Mouse (Mus musculus) heart, embryonic 13.5 days (tissue): ENCODE data around the gene Tmem234. TPM values are rescaled to one million over a fixed set of nuclear protein-coding genes. Genes with fewer than 3 reads are reported as not detected.
A peak's percentile ranks its signal among the peaks of the same experiment; 100 is the strongest.

Experiments
- ATAC-seq: fragments of 200-750 bp; cut with Nextera tagmentation; 2 replicates; pipeline ENCODE4 v1.8.0; 2017; ENCODE audit warnings: moderate TSS enrichment; ENCODE audit not compliant: insufficient number of reproducible peaks, low FRiP score, low TSS enrichment; ENCODE audit errors: extremely low read depth
- H3K27ac ChIP-seq: fragments of 300-500 bp; sonication (generic); replicated peaks from 2 replicates; pipeline ENCODE4 v1.5.1; 2015; ENCODE audit warnings: moderate library complexity, mild to moderate bottlenecking, inconsistent platforms
- H3K27me3 ChIP-seq: fragments of 300-500 bp; sonication (generic); replicated peaks from 2 replicates; pipeline ENCODE4 v1.6.1; 2015; ENCODE audit warnings: mild to moderate bottlenecking, inconsistent platforms
- H3K36me3 ChIP-seq: fragments of 300-500 bp; sonication (generic); 2 replicates; pipeline ENCODE4 v1.6.1; 2015; ENCODE audit warnings: mild to moderate bottlenecking, inconsistent platforms
- H3K4me1 ChIP-seq: fragments of 300-500 bp; sonication (generic); 2 replicates; pipeline ENCODE4 v1.6.1; 2015; ENCODE audit warnings: inconsistent platforms
- H3K4me2 ChIP-seq: fragments of 300-500 bp; sonication (generic); 2 replicates; pipeline ENCODE4 v1.6.1; 2015; ENCODE audit warnings: inconsistent platforms, mild to moderate bottlenecking, moderate library complexity
- H3K4me3 ChIP-seq: fragments of 300-500 bp; sonication (generic); 2 replicates; pipeline ENCODE4 v1.5.1; 2015; ENCODE audit warnings: moderate library complexity, mild to moderate bottlenecking, inconsistent platforms
- H3K9ac ChIP-seq: fragments of 300-500 bp; sonication (generic); 2 replicates; pipeline ENCODE4 v1.6.1; 2015; ENCODE audit warnings: inconsistent platforms, mild to moderate bottlenecking, moderate library complexity
- H3K9me3 ChIP-seq: fragments of 300-500 bp; sonication (generic); 2 replicates; pipeline ENCODE4 v1.6.1; 2016; ENCODE audit warnings: inconsistent platforms
- WGBS: fragments of 180-500 bp; shearing (Covaris S2); methylation state at CpG from one replicate; pipeline ENCODE4 v1.1.7; 2015; ENCODE audit warnings: mixed read lengths; 5-methylcytosine and 5-hydroxymethylcytosine counted together
- polyA plus RNA-seq: library from polyadenylated mRNA; unstranded; fragments of >200 nt; fragmentation: Nextera tagmentation; extraction: Ambion mirVana; gene quantifications from 2 replicates; pipeline ENCODE4 v1.2.1, GENCODE M21; 2015

Gene Tmem234
- polyA plus RNA-seq, 1 experiment from 2014 or later, result 160 TPM

DNA sequence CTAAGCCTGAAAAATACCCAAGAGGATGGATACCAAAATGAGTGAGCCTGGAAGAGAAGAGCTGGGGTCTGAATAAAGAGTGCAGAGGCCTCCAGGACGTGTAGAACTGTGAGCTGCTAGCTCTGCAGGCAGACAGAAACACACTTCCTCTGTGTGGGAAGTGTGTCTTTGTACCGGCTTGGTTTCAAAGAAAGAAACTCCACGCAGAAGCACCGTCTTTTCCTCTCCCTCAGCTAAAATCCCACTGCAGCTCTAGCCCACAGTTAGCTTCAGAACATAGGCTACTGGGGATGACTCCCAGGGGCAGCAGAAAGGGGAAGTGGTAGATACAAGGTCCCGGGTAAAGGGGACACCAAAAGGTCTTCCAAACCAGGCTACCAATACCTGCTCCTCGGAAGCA, 44.7 kb downstream of the Tmem234 start:
- Histone ChIP-seq H3K4me2 (no peak overlapping the region), H3K27ac (no peak overlapping the region), H3K4me1 (peaks cover 6% of the 10 kb centered on the region; the same call in 1 of the 2 replicates), H3K4me3 (no peak overlapping the region), H3K27me3 (no peaks in the 10 kb centered on the region), H3K9ac (no peak overlapping the region), H3K36me3 (peaks cover 65% of the 10 kb centered on the region), H3K9me3 (no peaks in the 10 kb centered on the region)
- ATAC-seq, result no peak
- WGBS, result 86% methylated on average over 6 of the region's 6 CpGs

DNA sequence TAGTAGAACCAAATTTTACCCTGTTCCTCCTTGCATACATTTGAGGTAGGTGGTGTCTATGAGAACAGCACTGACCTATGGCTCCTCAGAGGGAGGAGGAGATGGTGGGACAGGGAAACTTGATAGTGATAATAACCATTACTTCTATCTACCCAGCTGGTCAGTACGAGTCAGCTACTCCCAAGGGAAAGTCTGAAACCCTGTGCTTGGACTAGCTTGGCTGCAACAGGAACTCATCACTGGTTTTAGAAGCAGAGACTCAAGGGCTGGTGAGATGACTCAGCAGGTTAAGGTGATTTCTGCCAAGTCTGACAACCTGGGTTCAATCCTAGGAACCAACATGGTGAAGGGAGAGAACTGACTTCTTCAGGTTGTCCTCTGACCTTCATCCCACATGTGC, 48.2 kb downstream of the Tmem234 start:
- no peaks in the 10 kb centered on the region for H3K27me3 ChIP-seq
- no peaks in the 10 kb centered on the region for H3K4me1 ChIP-seq
- H3K4me2 ChIP-seq, result no peak overlapping the region
- no peak overlapping the region for H3K27ac ChIP-seq
- H3K9me3 ChIP-seq, result no peaks in the 10 kb centered on the region
- peaks cover 96% of the 10 kb centered on the region for H3K36me3 ChIP-seq
- no peak overlapping the region for H3K4me3 ChIP-seq
- H3K9ac ChIP-seq, result no peak overlapping the region
- 82% methylated on average over 1 of the region's 1 CpGs for WGBS
- ATAC-seq, result no peak

DNA sequence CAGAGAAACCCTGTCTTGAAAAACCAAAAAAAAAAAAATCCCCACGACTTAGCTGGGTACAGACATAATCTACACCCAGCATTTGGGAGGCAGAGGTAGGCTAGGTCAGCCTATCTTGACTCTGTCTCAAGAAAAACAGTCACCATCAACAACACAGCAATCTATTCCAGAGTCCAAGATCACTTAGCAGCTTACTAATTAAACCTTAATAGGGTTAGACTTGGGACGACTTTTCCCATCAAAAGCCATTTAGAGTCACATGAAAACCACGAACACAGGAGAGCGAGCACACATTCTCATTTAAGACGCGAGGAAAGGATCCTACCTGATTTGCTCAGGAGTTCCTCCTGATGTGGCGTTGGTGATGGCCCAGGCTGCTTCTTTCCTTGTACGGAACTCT, 49.9 kb downstream of the Tmem234 start:
- Histone ChIP-seq H3K4me1 (no peaks in the 10 kb centered on the region), H3K4me2 (no peak overlapping the region), H3K9me3 (no peaks in the 10 kb centered on the region), H3K4me3 (no peak overlapping the region), H3K9ac (no peak overlapping the region), H3K27me3 (no peaks in the 10 kb centered on the region), H3K27ac (no peak overlapping the region), H3K36me3 (peaks cover 96% of the 10 kb centered on the region)
- WGBS, result 93% methylated on average over 8 of the region's 8 CpGs
- no peak for ATAC-seq

DNA sequence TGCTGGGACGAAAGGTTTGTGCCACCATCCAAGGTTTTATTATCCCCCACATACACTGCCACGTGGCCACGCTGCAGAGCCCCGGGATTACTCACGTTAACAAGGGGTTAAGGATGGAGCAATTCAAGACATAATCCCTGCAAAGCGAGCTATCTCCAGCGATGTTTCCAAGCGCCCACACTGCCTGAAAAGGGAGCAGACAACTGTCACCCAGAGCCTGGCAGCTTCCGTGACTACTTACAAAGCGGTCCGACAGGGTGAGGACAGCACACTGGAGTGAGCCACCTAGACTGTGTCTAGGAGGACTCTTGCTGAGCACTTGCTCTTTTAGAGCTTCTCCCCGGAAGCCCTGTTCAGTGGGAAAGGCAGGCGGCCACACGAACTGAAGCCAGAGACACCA, 54.3 kb downstream of the Tmem234 start:
- no peak overlapping the region for H3K9ac ChIP-seq

DNA sequence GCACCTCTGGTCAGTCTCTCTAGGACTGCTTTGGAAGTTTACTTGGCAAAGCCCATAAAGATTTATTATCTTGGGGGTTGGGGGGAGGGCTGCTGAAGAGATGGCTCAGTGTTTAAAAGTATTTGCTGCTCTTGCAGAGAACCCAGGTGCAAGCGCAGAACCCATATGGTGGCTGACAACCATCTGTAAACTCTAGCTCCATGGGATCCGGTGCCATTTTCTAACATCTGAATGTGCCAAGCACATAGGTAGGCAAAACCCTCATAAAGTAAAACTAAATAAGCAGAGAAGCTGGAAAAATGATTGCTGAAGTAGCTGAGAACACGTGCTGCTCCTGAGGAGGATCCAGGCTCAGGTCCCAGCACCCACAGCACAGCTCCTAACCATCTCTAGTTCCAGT, 61.1 kb downstream of the Tmem234 start:
- no peak overlapping the region for H3K4me2 ChIP-seq
- no peak overlapping the region for H3K27ac ChIP-seq
- no peak overlapping the region for H3K9ac ChIP-seq
- H3K36me3 ChIP-seq, result peaks cover 79% of the 10 kb centered on the region
- H3K27me3 ChIP-seq, result no peaks in the 10 kb centered on the region
- WGBS, result 92% methylated on average over 3 of the region's 3 CpGs
- no peak overlapping the region for H3K4me3 ChIP-seq
- no peak for ATAC-seq
- H3K9me3 ChIP-seq, result no peaks in the 10 kb centered on the region
- no peaks in the 10 kb centered on the region for H3K4me1 ChIP-seq

More for the DNA sequence above, 54.3 kb downstream of the Tmem234 start:
- no peaks in the 10 kb centered on the region for H3K27me3 ChIP-seq
- H3K9me3 ChIP-seq, result no peaks in the 10 kb centered on the region
- no peak overlapping the region for H3K4me2 ChIP-seq
- no peak overlapping the region for H3K4me3 ChIP-seq
- peaks cover 96% of the 10 kb centered on the region for H3K36me3 ChIP-seq
- 88% methylated on average over 14 of the region's 14 CpGs for WGBS
- H3K27ac ChIP-seq, result no peak overlapping the region
- H3K4me1 ChIP-seq, result no peaks in the 10 kb centered on the region
- no peak for ATAC-seq

DNA sequence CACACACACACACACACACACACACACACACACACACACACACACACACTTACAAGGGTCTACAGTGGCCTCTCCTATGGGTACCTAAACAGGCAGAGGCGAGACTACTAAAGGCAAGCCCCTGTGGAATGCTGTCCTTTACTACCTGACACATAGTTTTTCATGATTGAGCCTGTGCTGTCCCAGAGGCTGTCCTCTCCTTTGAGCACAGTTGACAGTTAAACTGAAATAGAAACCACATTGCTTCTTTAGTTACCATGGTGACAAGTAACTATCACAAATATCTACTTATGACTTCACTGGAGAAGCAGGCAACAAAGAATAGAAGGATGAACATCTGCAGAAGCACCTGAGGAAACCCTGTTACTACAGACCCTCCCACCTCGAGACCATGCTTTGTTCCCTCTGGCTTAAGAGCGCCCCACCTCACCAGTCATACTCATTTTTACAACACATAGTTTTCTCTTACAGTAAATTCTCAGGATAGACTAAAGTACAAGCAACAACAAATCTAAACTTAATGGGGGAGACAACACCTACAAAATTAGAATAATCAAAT, 61.9 kb downstream of the Tmem234 start:
- no peak overlapping the region for H3K4me3 ChIP-seq
- H3K4me2 ChIP-seq, result no peak overlapping the region
- no peaks in the 10 kb centered on the region for H3K9me3 ChIP-seq
- no peak for ATAC-seq
- peaks cover 78% of the 10 kb centered on the region for H3K36me3 ChIP-seq
- H3K27me3 ChIP-seq, result no peaks in the 10 kb centered on the region
- no peak overlapping the region for H3K9ac ChIP-seq
- H3K27ac ChIP-seq, result no peak overlapping the region
- 75% methylated on average over 3 of the region's 3 CpGs for WGBS
- H3K4me1 ChIP-seq, result no peaks in the 10 kb centered on the region

DNA sequence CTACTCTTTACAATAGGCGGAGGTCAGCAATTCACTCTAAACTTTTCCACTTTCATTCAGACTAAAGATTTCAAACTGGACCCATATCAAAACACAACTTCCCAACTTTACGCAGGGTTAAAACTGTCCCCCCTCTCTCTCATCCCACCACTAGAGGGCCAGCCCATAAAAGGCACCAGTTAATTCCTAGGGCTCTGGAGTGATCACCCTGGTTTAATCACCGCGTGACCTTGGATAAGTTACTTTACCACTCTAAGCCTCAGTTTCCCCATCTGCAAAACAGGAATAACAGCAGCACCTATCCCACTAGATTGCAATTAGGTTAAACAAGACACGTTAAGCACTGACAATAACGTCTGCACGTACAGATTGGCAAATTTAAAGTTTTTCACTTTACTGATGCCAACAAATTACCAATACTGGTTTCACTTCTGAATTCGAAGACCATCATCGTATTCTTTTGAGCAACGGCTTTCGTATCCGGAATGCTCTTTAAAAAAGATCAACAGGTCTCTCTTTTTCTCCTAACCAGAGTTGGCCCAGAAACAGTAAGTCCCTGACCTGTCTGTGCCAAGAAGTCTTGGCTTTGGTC, 71.1 kb downstream of the Tmem234 start:
- 6% methylated on average over 12 of the region's 12 CpGs for WGBS
- H3K4me2 ChIP-seq, result peak overlapping the region; percentile 90
- peak overlapping the region; percentile 97 for H3K9ac ChIP-seq
- peaks cover 20% of the 10 kb centered on the region for H3K4me1 ChIP-seq
- H3K27ac ChIP-seq, result peak overlapping the region; percentile 97
- ATAC-seq, result no peak
- H3K9me3 ChIP-seq, result no peaks in the 10 kb centered on the region
- peaks cover 35% of the 10 kb centered on the region for H3K36me3 ChIP-seq
- H3K27me3 ChIP-seq, result no peaks in the 10 kb centered on the region
- peak overlapping the region; percentile 93 for H3K4me3 ChIP-seq

DNA sequence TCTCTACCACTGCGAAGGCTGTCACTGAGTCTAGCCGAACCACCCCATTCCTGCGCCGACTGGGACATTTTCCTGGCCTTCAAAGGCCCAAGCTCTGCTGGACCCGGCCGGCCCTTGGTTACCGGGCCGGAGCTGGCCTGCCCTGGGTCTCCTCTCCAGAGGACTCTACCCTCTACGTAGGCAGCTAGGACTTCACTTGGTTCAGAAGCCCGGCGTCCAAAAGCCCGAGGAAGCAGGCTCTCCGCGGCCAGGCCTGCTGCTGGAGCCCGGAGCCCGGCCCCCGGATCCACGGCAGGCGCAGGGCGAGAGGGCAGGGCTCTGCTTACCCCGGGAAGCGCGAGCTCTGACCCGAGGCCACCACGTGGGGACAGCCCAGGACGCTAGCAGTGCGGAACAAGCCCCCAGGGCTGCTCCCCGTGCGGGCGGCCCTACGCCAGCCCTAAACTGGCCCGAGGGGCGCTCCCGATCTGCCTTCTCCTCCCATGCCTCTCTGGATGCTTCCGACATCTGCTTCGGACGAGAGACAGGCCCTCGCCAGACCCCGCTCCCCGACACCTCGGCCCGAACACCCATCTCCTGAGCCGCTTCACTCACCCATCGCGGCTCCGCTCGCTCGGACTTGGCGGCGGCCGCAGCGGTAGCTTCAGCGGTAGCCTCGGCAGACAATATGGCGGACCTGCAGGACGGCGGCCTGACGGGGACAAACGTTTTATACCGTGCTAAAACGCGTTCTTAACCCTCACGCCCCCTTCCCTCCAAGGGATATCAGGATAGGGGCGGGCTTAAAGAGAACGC, 71.8 kb downstream of the Tmem234 start, which contains the start of gene Kpna6:
Gene Kpna6 (minus strand): TSS at position 685 of the 795 bp plus-strand sequence.
- peak within 1 kb of the TSS; percentile 93 for H3K4me3 ChIP-seq
- H3K4me1 ChIP-seq, result peaks cover 20% of the 10 kb centered on the region
- under 1% methylated on average over 65 of the region's 65 CpGs for WGBS
- H3K36me3 ChIP-seq, result peaks cover 35% of the 10 kb centered on the region
- H3K9ac ChIP-seq, result peak within 1 kb of the TSS; percentile 97
- no peaks in the 10 kb centered on the region for H3K27me3 ChIP-seq
- peak within 1 kb of the TSS; percentile 90 for H3K4me2 ChIP-seq
- ATAC-seq, result peak; percentile 72
- H3K9me3 ChIP-seq, result no peaks in the 10 kb centered on the region
- H3K27ac ChIP-seq, result peak within 1 kb of the TSS; percentile 97

DNA sequence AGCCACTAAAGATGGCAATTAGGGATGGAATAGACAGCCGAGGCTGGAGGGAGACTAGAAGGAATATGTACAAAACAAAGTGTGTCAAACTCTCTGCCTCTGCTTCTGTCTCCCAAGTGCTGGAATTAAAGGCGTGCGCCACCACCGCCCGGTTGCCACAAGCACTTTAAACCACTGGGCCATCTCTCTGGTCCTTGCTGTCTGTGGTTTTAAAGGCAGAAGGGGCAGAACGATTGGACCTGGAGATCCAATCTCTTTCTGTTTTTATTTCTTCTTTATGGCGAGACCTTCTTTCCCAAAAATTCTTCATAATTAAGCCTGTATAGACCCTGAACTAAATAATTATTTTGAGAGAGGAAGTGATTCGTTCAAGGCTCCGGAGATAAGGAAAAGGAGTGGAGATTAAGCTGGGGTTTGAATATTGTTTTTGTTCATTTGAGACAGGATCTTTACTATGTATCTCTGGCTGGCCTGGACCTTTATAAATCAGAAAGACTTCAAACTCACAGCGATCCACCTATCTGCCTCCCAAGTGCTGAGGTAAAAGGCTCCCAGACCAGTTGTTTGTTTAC, 72.5 kb downstream of the Tmem234 start:
- peaks cover 38% of the 10 kb centered on the region for H3K36me3 ChIP-seq
- peaks cover 20% of the 10 kb centered on the region for H3K4me1 ChIP-seq
- H3K9ac ChIP-seq, result peak overlapping the region; percentile 97
- no peaks in the 10 kb centered on the region for H3K9me3 ChIP-seq
- no peak for ATAC-seq
- peak overlapping the region; percentile 90 for H3K4me2 ChIP-seq
- 4% methylated on average over 10 of the region's 10 CpGs for WGBS
- H3K27me3 ChIP-seq, result no peaks in the 10 kb centered on the region
- H3K27ac ChIP-seq, result peak overlapping the region; percentile 97
- H3K4me3 ChIP-seq, result peak overlapping the region; percentile 93
